In genomic region chr6:30304399-30304917, GRCm38 (mm10) we compare ENCODE assay signal across 8 mouse cellular contexts. TPM values are rescaled to one million over a fixed set of nuclear protein-coding genes. Genes with fewer than 3 reads are reported as not detected.
A peak's percentile ranks its signal among the peaks of the same experiment; 100 is the strongest.
DNase-seq lines count a peak whose midpoint lies in the region; ATAC-seq and TF ChIP-seq lines count a peak whose summit lies in the region.

Gene Ube2h (minus strand): TSS chr6:30304539.

- WGBS in forebrain, embryonic 15.5 days = under 1% methylated on average over 33 of the region's 33 CpGs
- WGBS in lung, adult 2 months = 1% methylated on average over 33 of the region's 33 CpGs

- peak within 1 kb of the TSS; percentile 89 for H3K9ac ChIP-seq in forebrain, embryonic 15.5 days (replicated peaks)

- H3K4me3 ChIP-seq in forebrain, embryonic 15.5 days = peak within 1 kb of the TSS; percentile 88
- H3K4me3 ChIP-seq in lung, adult 2 months (replicated peaks; ENCODE audit: extremely low read depth, low read depth, low read length) = peak within 1 kb of the TSS; percentile 66

- DNase-seq in ES-CJ7 (ENCODE audit: low read depth, low spot score) = peak; percentile 98
- DNase-seq in cerebellum, adult 11 months = peak; percentile 100
- DNase-seq in heart, postnatal 25 days (ENCODE audit: low spot score) = peak; percentile 99
- DNase-seq in layer of hippocampus, adult 18-20 months (ENCODE audit: low spot score in 2 of 2) = peak; percentile 99
- peak; percentile 100 for DNase-seq in lung, adult 2 months
- peak; percentile 100 for DNase-seq in thymus, adult 18-20 months

- peak within 1 kb of the TSS; percentile 97 for H3K27ac ChIP-seq in forebrain, embryonic 15.5 days (replicated peaks)

- H3K4me1 ChIP-seq in forebrain, embryonic 15.5 days = peaks cover 32% of the 10 kb centered on the region
- peaks cover 8% of the 10 kb centered on the region; the same call in 1 of the 2 replicates for H3K4me1 ChIP-seq in lung, adult 2 months (ENCODE audit: control insufficient read depth, insufficient read depth, low read length)

- TF ChIP-seq POLR2A in lung, adult 2 months (IDR thresholded peaks at IDR 0.05; ENCODE audit: borderline replicate concordance, extremely low read depth, low read depth, low read length) = peak; percentile 91

- H3K4me2 ChIP-seq in forebrain, embryonic 15.5 days (replicated peaks) = peak within 1 kb of the TSS; percentile 87

- ATAC-seq in forebrain, embryonic 15.5 days (replicated peaks) = peak; percentile 97
- ATAC-seq in neutrophil, adult 5-6 weeks (ENCODE audit: extremely low read depth, insufficient number of reproducible peaks, low FRiP score, poor library complexity, severe bottlenecking) = peak; percentile 89

- no peaks in the 10 kb centered on the region for H3K9me3 ChIP-seq in forebrain, embryonic 15.5 days

- H3K27me3 ChIP-seq in forebrain, embryonic 15.5 days = no peaks in the 10 kb centered on the region

- TF ChIP-seq CTCF in lung, adult 2 months (IDR thresholded peaks at IDR 0.05; ENCODE audit: insufficient read depth, low read length) = no peak

- no peaks in the 10 kb centered on the region for H3K36me3 ChIP-seq in forebrain, embryonic 15.5 days

- intact Hi-C loops in heart, postnatal 25 days (cut with DNase I) = loop anchor here (5.0 kb wide), 3 partner anchors 33 to 77 kb away; no protein-coding TSS in a partner anchor

RNA-seq across cellular contexts. Expression of gene Ube2h, which starts in this region (rescaled TPM):
- 65.7 and 68.5 TPM in 2 replicates for polyA plus RNA-seq in forebrain, embryonic 15.5 days (2015; fragmentation: Nextera tagmentation; extraction: Ambion mirVana)
- 10 to 100 TPM; 64.4 to 80.8 TPM for total RNA-seq in heart, postnatal 25 days (2021)
- total RNA-seq in layer of hippocampus, adult 18-20 months (2021) = 10 to 100 TPM; 88.4 to 89.6 TPM
- polyA plus RNA-seq in lung, adult 2 months (2012; rRNA removed) = 59.9 and 103 TPM in 2 replicates
- 125 and 134 TPM in 2 replicates for total RNA-seq in neutrophil, adult 5-6 weeks (2017)

Comparison
In these comparisons a context has a peak if more than half of its experiments do, and no peak if none do; other contexts are left out.
1. Peak in every context shown above with its lines: DNase-seq, ATAC-seq, H3K4me3 ChIP-seq and H3K27ac ChIP-seq.